14 mouse cellular contexts compared by ENCODE assay signal in the genomic region with DNA sequence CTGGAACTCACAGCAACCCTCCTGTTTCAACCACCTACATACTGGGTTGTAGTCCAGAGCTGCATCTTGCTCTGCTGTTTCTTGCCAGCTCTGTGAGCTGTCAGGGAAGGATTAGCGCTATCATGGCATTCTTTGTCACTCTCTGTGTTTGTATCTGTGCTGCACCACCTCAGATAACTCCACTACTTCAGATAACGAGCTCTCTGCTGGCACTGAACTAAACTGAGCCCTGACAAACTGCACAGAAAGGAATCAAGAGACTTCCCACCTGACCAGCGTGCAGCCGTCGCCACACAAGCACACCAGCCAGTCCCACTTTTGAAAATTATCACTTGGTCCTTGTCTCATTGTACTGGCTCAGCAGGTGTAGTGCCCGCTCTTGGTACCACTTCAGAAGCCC.
"Had no signal": no experiment of that assay in that cellular context is flagged by ENCODE, and none has a peak within 500 bp of the region (broad histone marks: within the 10 kb centered on the region; RNA-seq: fewer than 3 reads in every experiment).

No protein-coding gene starts in this region.

- ATAC-seq: midbrain, embryonic 16.5 days had no signal

- H3K36me3 ChIP-seq: kidney, embryonic 15.5 days; limb, embryonic 13.5 days; midbrain, embryonic 12.5 days; neural tube, embryonic 13.5 days had no signal

- H3K9ac ChIP-seq: kidney, embryonic 15.5 days; limb, embryonic 13.5 days; lung, embryonic 14.5 days; midbrain, embryonic 12.5 days; neural tube, embryonic 13.5 days had no signal

- H3K4me3 ChIP-seq: kidney, embryonic 15.5 days; limb, embryonic 13.5 days; megakaryocyte, embryonic 14.5 days; midbrain, embryonic 12.5 days; neural tube, embryonic 13.5 days had no signal

- DNase-seq: kidney, postnatal 14 days; left cerebral cortex, postnatal 4 days; lung, postnatal 4 days; right cerebral cortex, postnatal 4 days; spleen, adult 18-20 months; thymus, adult 18-20 months; thymus, postnatal 14 days had no signal

- H3K4me2 ChIP-seq: kidney, embryonic 15.5 days; limb, embryonic 13.5 days; lung, embryonic 14.5 days; midbrain, embryonic 12.5 days; neural tube, embryonic 13.5 days had no signal

- H3K9me3 ChIP-seq: kidney, embryonic 15.5 days; limb, embryonic 13.5 days; megakaryocyte, embryonic 14.5 days; midbrain, embryonic 12.5 days; neural tube, embryonic 13.5 days had no signal

- H3K27ac ChIP-seq: kidney, embryonic 15.5 days; limb, embryonic 13.5 days; midbrain, embryonic 12.5 days; neural tube, embryonic 13.5 days had no signal
